Mouse (Mus musculus): Measurements from ENCODE around the gene Chrm2. TPM values are rescaled to one million over a fixed set of nuclear protein-coding genes. Genes with fewer than 3 reads are reported as not detected.

Gene Chrm2
- polyA plus RNA-seq (2015; fragmentation: Nextera tagmentation; extraction: Ambion mirVana), result 0.69 and 3.3 TPM in 2 replicates

DNA sequence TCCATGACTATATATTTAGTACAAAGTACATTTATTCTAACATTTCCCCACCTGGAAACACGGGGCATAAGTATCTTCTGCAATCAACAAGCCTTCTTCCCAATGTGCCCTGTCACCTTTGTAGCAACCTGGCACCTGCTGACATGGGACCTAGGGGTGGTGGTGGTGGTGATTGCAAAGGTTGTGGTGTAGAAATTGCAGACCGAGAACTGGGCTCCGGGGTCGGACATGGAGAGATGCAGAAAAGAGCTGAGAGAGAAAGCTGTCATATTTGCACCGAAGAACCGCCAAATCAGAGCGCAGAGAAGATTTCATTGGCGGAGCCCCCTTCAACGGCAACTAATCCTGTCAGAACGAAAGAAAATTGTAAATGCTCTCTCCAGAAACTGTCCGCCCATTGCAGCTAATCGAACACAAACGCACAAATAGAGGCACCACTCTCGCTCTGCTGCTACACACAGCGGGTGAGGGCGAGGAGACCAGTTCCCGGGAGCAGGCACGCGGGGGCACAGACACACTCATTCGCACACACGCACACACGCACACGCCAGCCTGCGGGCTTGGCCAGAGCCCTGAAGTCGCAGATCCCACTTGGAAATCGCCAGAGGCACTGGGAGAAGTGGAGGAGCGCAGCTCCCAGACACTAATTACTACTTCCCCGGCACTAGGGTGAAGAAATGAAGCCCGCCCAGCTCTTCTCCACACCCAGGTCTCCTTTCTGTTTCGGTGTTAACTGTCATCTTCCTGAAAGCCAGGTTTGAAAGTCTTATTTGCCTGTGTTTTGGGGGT lies at the start of gene Chrm2:
Gene Chrm2, plus strand, starts transcription at position 473 of the 789 bp plus-strand sequence.

Small RNA genes lying within 50 kb of the gene (microRNA-seq; reads per million reads assigned to microRNA genes)
- gene Mir490 (ENCODE audit: borderline replicate concordance, insufficient number of aligned reads), result 6.0 reads per million, percentile 9 among the genes with 10 or more reads in this experiment
